Mouse (Mus musculus): Measurements from ENCODE around the gene Ccdc24. TPM values are rescaled to one million over a fixed set of nuclear protein-coding genes. Genes with fewer than 3 reads are reported as not detected.

The Ccdc24 gene
- polyA plus RNA-seq, 1 experiment = 0.92 TPM

DNA sequence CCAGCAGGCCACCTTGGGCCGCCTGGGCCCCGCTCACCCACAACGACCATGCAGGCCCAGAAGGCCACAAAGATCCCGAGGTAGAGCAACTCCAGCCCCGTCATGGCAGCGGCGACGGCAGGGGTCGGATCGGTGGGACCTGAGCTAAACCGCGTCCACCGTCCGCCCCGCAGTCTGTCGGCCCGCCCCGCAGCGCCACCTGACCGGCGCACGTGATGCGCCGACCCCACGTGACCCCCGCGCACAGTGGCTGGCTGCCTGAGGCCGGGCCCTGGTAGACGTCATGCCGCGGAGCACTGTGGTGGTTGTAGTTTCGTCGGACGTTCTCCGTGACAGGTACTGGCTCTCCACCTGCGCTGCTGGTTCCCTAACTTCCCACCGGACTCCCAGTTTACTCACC is 14.8 kb upstream of the Ccdc24 start, which contains the start of gene Atp6v0b:
Gene Atp6v0b, minus strand, starts transcription at position 201 of the 400 bp plus-strand sequence.
- 1% methylated on average over 37 of the region's 37 CpGs for WGBS
- Histone ChIP-seq H3K4me1 (ENCODE audit: control insufficient read depth, insufficient read depth, insufficient read length) (peaks cover 15% of the 10 kb centered on the region; the same call in 1 of the 2 replicates), H3K36me3 (ENCODE audit: control insufficient read depth, insufficient read depth, low read length) (peaks cover 15% of the 10 kb centered on the region; the same call in 1 of the 2 replicates), H3K4me3 (ENCODE audit: extremely low read depth, insufficient read depth, insufficient read length) (peak within 1 kb of the TSS; percentile 95), H3K27ac (ENCODE audit: insufficient read depth, low read length) (peak within 1 kb of the TSS; percentile 67), H3K27me3 (ENCODE audit: control insufficient read depth, insufficient read depth, low read length) (peaks cover 4% of the 10 kb centered on the region; the same call in 1 of the 2 replicates)
- peak; percentile 63 for TF ChIP-seq POLR2A (IDR thresholded peaks at IDR 0.05; ENCODE audit: low read depth, low read length)
- no peak for TF ChIP-seq CTCF (IDR thresholded peaks at IDR 0.05; ENCODE audit: extremely low read depth, insufficient read depth, insufficient read length, insufficient replicate concordance)
- DNase-seq (ENCODE audit: low read depth in 1 of 2, low spot score in 2 of 2) = peak; percentile 75 to 96

DNA sequence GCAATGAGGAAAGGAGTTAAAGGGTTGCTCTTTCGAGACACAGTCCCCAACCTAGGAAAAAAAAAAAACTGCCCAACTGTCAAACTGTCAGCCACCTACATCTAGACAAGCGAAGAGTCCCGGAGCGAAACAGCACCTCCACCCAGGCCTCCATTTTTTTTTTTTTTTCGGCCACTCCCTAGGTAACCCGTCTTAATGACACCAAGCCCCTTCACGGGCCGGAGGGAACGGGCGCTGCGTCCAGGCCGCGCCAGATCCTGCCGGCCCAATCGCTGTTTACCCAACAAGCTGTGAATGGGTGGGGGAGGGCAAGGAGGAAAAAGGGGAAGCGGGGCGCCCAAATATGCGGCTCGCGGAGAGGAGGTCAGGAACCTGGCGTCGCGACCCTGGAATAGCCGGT is 14.3 kb upstream of the Ccdc24 start:
- peak overlapping the region; percentile 67; the same call in 1 of the 2 replicates for H3K27ac ChIP-seq (ENCODE audit: insufficient read depth, low read length)
- TF ChIP-seq CTCF (IDR thresholded peaks at IDR 0.05; ENCODE audit: extremely low read depth, insufficient read depth, insufficient read length, insufficient replicate concordance) (no peak), POLR2A (IDR thresholded peaks at IDR 0.05; ENCODE audit: low read depth, low read length) (no peak)
- DNase-seq (ENCODE audit: low read depth in 1 of 2, low spot score in 2 of 2) = peak in 1 of 2 experiments; percentile 33

DNA sequence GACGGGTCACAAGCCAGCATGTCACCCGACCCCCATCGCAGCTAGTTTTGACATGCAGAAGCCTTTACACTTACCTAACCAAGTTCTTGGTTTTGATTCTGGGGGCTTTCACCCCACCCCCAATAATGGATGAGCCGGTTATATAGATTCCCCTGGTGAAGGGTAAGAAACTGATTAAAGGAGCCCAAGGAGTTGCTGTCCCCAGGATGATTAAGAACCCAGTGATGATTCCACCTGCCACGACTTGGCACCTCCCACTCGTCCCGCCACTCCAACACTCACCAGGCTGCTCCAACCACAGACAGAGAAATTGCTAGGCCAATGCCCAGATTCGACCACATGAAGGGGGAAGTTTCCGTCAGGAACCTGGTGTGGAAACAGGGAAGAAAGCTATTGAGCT is 13.6 kb upstream of the Ccdc24 start:
- H3K27ac ChIP-seq (ENCODE audit: insufficient read depth, low read length) = no peak overlapping the region
- WGBS = 80% methylated on average over 9 of the region's 9 CpGs
- TF ChIP-seq POLR2A (IDR thresholded peaks at IDR 0.05; ENCODE audit: low read depth, low read length) = no peak
- TF ChIP-seq CTCF (IDR thresholded peaks at IDR 0.05; ENCODE audit: extremely low read depth, insufficient read depth, insufficient read length, insufficient replicate concordance) = no peak

More for the DNA sequence above, 14.3 kb upstream of the Ccdc24 start:
- H3K4me3 ChIP-seq (ENCODE audit: extremely low read depth, insufficient read depth, insufficient read length) = peak overlapping the region; percentile 95
- peaks cover 15% of the 10 kb centered on the region; the same call in 1 of the 2 replicates for H3K36me3 ChIP-seq (ENCODE audit: control insufficient read depth, insufficient read depth, low read length)
- WGBS = under 1% methylated on average over 24 of the region's 24 CpGs
- H3K4me1 ChIP-seq (ENCODE audit: control insufficient read depth, insufficient read depth, insufficient read length) = peaks cover 15% of the 10 kb centered on the region; the same call in 1 of the 2 replicates
- peaks cover 4% of the 10 kb centered on the region; the same call in 1 of the 2 replicates for H3K27me3 ChIP-seq (ENCODE audit: control insufficient read depth, insufficient read depth, low read length)

DNA sequence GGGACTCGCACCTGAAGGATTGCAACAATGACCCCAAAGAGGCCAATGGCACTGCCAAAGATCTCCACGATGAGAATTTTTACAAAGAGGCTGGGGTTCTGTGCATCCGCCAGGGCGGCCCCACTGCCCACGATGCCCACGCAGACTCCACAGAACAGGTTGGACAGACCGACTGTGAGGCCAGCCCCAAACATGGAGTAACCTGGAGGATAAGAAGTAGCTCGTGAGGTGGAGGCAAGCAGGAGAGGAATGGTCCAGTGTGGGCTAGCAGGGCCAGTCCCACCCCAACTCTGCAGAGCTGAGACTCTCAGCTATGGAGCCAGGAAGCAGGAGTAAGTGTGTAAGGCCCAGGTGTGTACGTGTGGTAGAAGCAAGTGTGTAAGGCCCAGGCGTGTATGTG is 12.7 kb upstream of the Ccdc24 start:
- Histone ChIP-seq H3K36me3 (ENCODE audit: control insufficient read depth, insufficient read depth, low read length) (peaks cover 15% of the 10 kb centered on the region; the same call in 1 of the 2 replicates), H3K27ac (ENCODE audit: insufficient read depth, low read length) (no peak overlapping the region), H3K4me1 (ENCODE audit: control insufficient read depth, insufficient read depth, insufficient read length) (peaks cover 10% of the 10 kb centered on the region; the same call in 1 of the 2 replicates), H3K4me3 (ENCODE audit: extremely low read depth, insufficient read depth, insufficient read length) (no peak overlapping the region), H3K27me3 (ENCODE audit: control insufficient read depth, insufficient read depth, low read length) (peaks cover 4% of the 10 kb centered on the region; the same call in 1 of the 2 replicates)
- WGBS = 95% methylated on average over 10 of the region's 10 CpGs
- TF ChIP-seq CTCF (IDR thresholded peaks at IDR 0.05; ENCODE audit: extremely low read depth, insufficient read depth, insufficient read length, insufficient replicate concordance) (no peak), POLR2A (IDR thresholded peaks at IDR 0.05; ENCODE audit: low read depth, low read length) (no peak)
- no peak for DNase-seq (ENCODE audit: low read depth in 1 of 2, low spot score in 2 of 2)

More for the DNA sequence above, 13.6 kb upstream of the Ccdc24 start:
- Histone ChIP-seq H3K36me3 (ENCODE audit: control insufficient read depth, insufficient read depth, low read length) (peaks cover 15% of the 10 kb centered on the region; the same call in 1 of the 2 replicates), H3K27me3 (ENCODE audit: control insufficient read depth, insufficient read depth, low read length) (peaks cover 4% of the 10 kb centered on the region; the same call in 1 of the 2 replicates), H3K4me3 (ENCODE audit: extremely low read depth, insufficient read depth, insufficient read length) (no peak overlapping the region), H3K4me1 (ENCODE audit: control insufficient read depth, insufficient read depth, insufficient read length) (peaks cover 12% of the 10 kb centered on the region; the same call in 1 of the 2 replicates)
- no peak for DNase-seq (ENCODE audit: low read depth in 1 of 2, low spot score in 2 of 2)

DNA sequence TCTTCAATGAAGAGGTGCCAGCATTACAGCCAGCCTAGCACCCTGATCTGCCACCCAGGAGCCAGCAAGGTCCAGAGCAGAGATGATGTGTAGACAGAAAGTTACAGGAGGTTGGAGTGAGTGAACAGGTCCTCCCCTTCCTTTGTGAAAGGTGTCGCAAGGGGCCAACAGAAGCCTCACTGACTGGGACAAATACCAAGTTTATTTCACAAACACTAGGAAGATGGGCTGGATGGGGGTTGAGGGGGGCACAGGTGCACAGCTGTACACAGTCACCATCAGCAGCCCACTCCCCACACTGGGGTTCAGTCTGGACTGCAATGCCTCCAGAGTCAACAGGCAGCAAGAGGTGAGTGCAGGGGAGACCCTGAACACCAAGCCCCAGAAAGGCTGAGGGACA is 11.8 kb upstream of the Ccdc24 start:
- no peak for DNase-seq (ENCODE audit: low read depth in 1 of 2, low spot score in 2 of 2)
- TF ChIP-seq POLR2A (IDR thresholded peaks at IDR 0.05; ENCODE audit: low read depth, low read length) = no peak
- TF ChIP-seq CTCF (IDR thresholded peaks at IDR 0.05; ENCODE audit: extremely low read depth, insufficient read depth, insufficient read length, insufficient replicate concordance) = no peak
- Histone ChIP-seq H3K4me1 (ENCODE audit: control insufficient read depth, insufficient read depth, insufficient read length) (peaks cover 10% of the 10 kb centered on the region; the same call in 1 of the 2 replicates), H3K36me3 (ENCODE audit: control insufficient read depth, insufficient read depth, low read length) (peaks cover 13% of the 10 kb centered on the region; the same call in 1 of the 2 replicates), H3K4me3 (ENCODE audit: extremely low read depth, insufficient read depth, insufficient read length) (no peak overlapping the region), H3K27me3 (ENCODE audit: control insufficient read depth, insufficient read depth, low read length) (peaks cover 4% of the 10 kb centered on the region; the same call in 1 of the 2 replicates), H3K27ac (ENCODE audit: insufficient read depth, low read length) (no peak overlapping the region)
- 87% methylated on average over 1 of the region's 1 CpGs for WGBS

DNA sequence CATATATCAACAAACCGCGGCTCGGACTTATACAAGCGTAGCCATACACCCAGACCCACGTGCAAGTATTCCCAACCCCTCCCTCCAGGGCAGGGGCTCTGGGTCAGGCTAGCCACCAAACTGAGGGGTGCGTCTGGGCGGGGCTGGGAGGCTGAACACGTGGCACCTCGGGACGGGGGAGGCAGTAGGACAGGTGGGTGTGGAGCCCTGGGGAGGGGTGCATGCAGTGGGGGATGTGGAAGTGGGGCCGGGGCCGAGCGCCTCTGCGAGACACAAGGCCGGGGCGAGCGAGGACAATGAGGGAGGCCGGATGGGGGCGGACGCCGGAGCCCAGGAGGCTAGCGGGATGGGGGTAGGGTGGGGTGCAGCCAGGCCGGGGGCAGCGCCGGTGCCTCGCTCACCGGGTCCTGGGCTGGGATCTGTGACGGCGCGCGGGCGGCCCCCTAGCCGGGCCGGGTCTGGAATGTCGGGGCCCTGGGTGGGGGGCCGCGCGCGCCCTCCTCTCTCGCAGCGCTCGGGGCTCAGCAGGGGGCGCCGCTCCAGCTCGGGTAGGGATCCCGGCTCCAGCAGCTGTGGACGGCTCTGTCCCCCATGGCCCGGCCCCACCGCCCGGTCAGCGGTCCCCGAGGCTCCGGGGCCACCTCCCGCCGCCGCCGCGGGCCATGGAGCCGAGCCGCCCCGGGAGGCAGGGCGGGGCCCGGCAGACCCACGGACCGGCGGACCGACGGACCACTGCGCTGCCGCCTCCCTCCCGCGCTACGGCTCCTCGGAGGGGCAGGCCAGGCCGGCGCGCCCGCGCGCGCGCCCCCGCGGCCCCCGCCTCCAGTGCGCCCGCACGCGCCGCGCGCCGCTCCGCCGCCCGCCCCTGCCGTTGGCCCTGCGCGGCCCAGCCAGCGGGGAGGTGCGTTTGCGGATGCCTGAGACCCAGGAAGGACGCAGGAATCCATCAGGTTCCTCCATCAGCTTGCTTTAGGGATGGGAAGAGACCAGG is 10.6 kb upstream of the Ccdc24 start, which contains the start of gene B4galt2:
Gene B4galt2, minus strand, starts transcription at position 787 of the 991 bp plus-strand sequence.
- TF ChIP-seq CTCF (IDR thresholded peaks at IDR 0.05; ENCODE audit: extremely low read depth, insufficient read depth, insufficient read length, insufficient replicate concordance) (no peak), POLR2A (IDR thresholded peaks at IDR 0.05; ENCODE audit: low read depth, low read length) (no peak)
- Histone ChIP-seq H3K4me1 (ENCODE audit: control insufficient read depth, insufficient read depth, insufficient read length) (peaks cover 10% of the 10 kb centered on the region; the same call in 1 of the 2 replicates), H3K27me3 (ENCODE audit: control insufficient read depth, insufficient read depth, low read length) (peaks cover 4% of the 10 kb centered on the region; the same call in 1 of the 2 replicates), H3K4me3 (ENCODE audit: extremely low read depth, insufficient read depth, insufficient read length) (peak within 1 kb of the TSS; percentile 27; the same call in 1 of the 2 replicates), H3K36me3 (ENCODE audit: control insufficient read depth, insufficient read depth, low read length) (peaks cover 13% of the 10 kb centered on the region; the same call in 1 of the 2 replicates), H3K27ac (ENCODE audit: insufficient read depth, low read length) (no peak within 1 kb of the TSS)
- 5% methylated on average over 80 of the region's 103 CpGs for WGBS
- no peak for DNase-seq (ENCODE audit: low read depth in 1 of 2, low spot score in 2 of 2)

Data from spleen, adult 2 months (tissue).